Mouse (Mus musculus) limb, embryonic 12.5 days (tissue): Measurements from ENCODE around the gene Lrfn2. TPM values are rescaled to one million over a fixed set of nuclear protein-coding genes. Genes with fewer than 3 reads are reported as not detected.

Experiments used
- ATAC-seq: fragments of 200-750 bp; cut with Nextera tagmentation; 2 replicates; pipeline ENCODE4 v1.8.0; 2017; ENCODE audit warnings: low read depth, moderate TSS enrichment; ENCODE audit not compliant: insufficient number of reproducible peaks, insufficient read depth, low FRiP score, low TSS enrichment
- H3K27ac ChIP-seq: fragments of 300-500 bp; sonication (generic); 2 replicates; pipeline ENCODE4 v1.5.1; 2016; ENCODE audit warnings: mild to moderate bottlenecking, moderate library complexity
- H3K27me3 ChIP-seq: fragments of 300-500 bp; sonication (generic); 2 replicates; pipeline ENCODE4 v1.6.1; 2016; ENCODE audit warnings: mild to moderate bottlenecking, moderate library complexity
- H3K36me3 ChIP-seq: fragments of 300-500 bp; sonication (generic); 2 replicates; pipeline ENCODE4 v1.6.1; 2016; ENCODE audit warnings: mild to moderate bottlenecking, moderate library complexity
- H3K4me1 ChIP-seq: fragments of 300-500 bp; sonication (generic); replicated peaks from 2 replicates; pipeline ENCODE4 v1.6.1; 2016
- H3K4me2 ChIP-seq: fragments of 300-500 bp; sonication (generic); 2 replicates; pipeline ENCODE4 v1.6.1; 2016; ENCODE audit warnings: mild to moderate bottlenecking, moderate library complexity
- H3K4me3 ChIP-seq: fragments of 300-500 bp; sonication (generic); replicated peaks from 2 replicates; pipeline ENCODE4 v1.5.1; 2016; ENCODE audit warnings: mild to moderate bottlenecking
- H3K9ac ChIP-seq: fragments of 300-500 bp; sonication (generic); replicated peaks from 2 replicates; pipeline ENCODE4 v1.6.1; 2016; ENCODE audit warnings: mild to moderate bottlenecking, moderate library complexity
- H3K9me3 ChIP-seq: fragments of 300-500 bp; sonication (generic); 2 replicates; pipeline ENCODE4 v1.6.1; 2016; ENCODE audit warnings: mild to moderate bottlenecking, moderate library complexity
- WGBS: fragments of 180-500 bp; shearing (Covaris S2); methylation state at CpG from one replicate; pipeline ENCODE4 v1.1.7; 2016; 5-methylcytosine and 5-hydroxymethylcytosine counted together
- polyA plus RNA-seq: library from polyadenylated mRNA; unstranded; fragments of >200 nt; fragmentation: Nextera tagmentation; extraction: Ambion mirVana; gene quantifications from 2 replicates; pipeline ENCODE4 v1.2.1, GENCODE M21; 2016

Gene Lrfn2
- polyA plus RNA-seq, 1 experiment from 2014 or later: 0.19 TPM

GRCm38 (mm10) chr17:49037163-49037950, 105.2 kb downstream of the Lrfn2 start:
- Histone ChIP-seq H3K36me3 (no peaks in the 10 kb centered on the region), H3K4me1 (peaks cover 9% of the 10 kb centered on the region), H3K27me3 (no peaks in the 10 kb centered on the region), H3K9me3 (no peaks in the 10 kb centered on the region), H3K9ac (no peak overlapping the region), H3K4me3 (no peak overlapping the region), H3K27ac (no peak overlapping the region), H3K4me2 (no peak overlapping the region)
- 81% methylated on average over 8 of the region's 8 CpGs for WGBS
- ATAC-seq: no peak

DNA sequence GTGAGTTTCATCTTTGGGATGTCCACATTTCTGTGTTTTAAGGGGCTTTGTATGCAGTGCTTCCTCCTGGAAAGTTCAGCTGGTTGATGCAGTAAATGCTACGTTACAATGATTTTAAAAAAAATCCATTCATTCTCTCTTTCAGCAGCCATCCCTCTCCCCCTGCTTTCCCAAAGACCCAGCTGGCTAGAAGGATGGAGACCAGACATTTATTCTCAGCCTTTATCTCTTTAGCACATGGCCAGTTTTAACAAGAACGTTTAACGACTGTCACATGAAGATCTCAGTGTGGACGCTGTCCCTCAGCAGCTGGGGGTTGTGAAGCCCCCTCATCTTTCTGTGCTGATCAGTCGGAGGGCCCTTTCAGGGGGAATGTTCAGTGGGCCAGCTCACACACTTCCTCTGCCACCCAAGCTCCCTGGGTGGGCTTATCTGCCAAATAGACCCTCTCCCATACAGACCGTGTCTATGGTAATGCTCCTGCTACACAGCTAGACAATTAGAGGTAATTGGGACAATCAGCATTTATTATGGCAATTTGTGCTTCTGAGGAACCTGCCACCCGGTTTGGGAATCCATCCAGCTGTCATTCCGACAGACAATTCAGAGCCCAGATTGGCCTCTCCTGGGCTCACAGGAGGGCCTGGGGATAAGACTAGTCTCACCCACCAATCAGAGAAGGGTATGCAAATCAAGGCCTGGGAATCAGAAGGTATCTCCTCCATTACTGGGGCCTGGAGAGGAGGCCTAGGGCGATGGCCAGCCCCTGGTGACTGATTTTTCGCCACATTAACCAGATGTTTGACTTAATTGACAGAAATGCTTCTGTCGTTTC, 111.8 kb downstream of the Lrfn2 start:
- ATAC-seq: no peak

DNA sequence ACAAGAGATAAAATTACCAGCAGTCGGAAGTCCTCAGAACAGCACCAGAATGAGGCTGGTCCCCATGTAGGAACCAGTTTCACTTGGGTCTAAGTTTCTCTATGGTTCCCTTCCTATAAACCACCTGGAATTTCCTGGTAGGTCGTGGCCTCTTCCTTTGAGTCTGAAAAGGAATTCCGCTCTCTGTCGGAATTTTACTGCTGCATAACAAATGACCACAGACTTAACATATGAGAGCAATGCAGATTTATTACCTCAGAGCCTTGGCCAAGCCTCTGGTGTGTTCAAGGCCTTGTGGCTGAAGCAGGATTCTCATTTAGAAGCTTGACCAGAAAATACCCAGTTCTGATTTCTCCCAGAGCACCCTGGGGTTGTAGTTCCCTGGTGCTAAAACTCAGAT, 115.7 kb downstream of the Lrfn2 start:
- no peaks in the 10 kb centered on the region for H3K9me3 ChIP-seq
- H3K36me3 ChIP-seq: no peaks in the 10 kb centered on the region
- H3K9ac ChIP-seq: no peak overlapping the region
- no peak for ATAC-seq
- 23% methylated on average over 4 of the region's 4 CpGs for WGBS
- H3K4me3 ChIP-seq: no peak overlapping the region
- H3K4me2 ChIP-seq: no peak overlapping the region
- H3K4me1 ChIP-seq: peaks cover 12% of the 10 kb centered on the region; the same call in 1 of the 2 replicates
- no peak overlapping the region for H3K27ac ChIP-seq
- peaks cover 5% of the 10 kb centered on the region; the same call in 1 of the 2 replicates for H3K27me3 ChIP-seq

More for the DNA sequence above, 111.8 kb downstream of the Lrfn2 start:
- Histone ChIP-seq H3K27ac (no peak overlapping the region), H3K4me2 (no peak overlapping the region), H3K4me1 (peaks cover 12% of the 10 kb centered on the region; the same call in 1 of the 2 replicates), H3K4me3 (no peak overlapping the region), H3K9ac (no peak overlapping the region), H3K36me3 (no peaks in the 10 kb centered on the region), H3K9me3 (no peaks in the 10 kb centered on the region), H3K27me3 (peaks cover 5% of the 10 kb centered on the region; the same call in 1 of the 2 replicates)
- 9% methylated on average over 11 of the region's 11 CpGs for WGBS

DNA sequence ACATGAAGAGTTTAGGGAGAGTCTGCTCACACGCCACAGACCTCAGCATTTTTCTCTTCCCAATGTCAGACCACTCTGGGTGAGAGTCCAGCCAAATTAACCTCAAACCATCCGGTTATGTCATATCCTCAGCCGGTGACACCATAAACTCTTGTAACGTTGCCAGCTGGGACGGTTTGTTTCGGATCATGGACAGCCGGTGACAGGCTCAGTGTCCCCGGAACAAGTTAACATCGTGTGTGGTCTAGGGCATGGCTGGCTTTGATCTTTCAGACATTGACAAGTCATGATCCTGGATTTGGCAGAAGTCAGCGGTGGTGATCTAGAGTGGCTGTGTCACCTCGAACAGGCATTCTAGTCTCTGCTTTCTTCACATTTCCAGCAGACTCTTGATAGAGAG, 119.1 kb downstream of the Lrfn2 start:
- H3K27me3 ChIP-seq: no peaks in the 10 kb centered on the region
- H3K9ac ChIP-seq: no peak overlapping the region
- 81% methylated on average over 11 of the region's 11 CpGs for WGBS
- no peak overlapping the region for H3K4me3 ChIP-seq
- no peaks in the 10 kb centered on the region for H3K9me3 ChIP-seq
- peaks cover 6% of the 10 kb centered on the region; the same call in 1 of the 2 replicates for H3K4me1 ChIP-seq
- ATAC-seq: no peak
- no peak overlapping the region for H3K4me2 ChIP-seq
- no peaks in the 10 kb centered on the region for H3K36me3 ChIP-seq
- no peak overlapping the region for H3K27ac ChIP-seq

- H3K27ac ChIP-seq: no peak overlapping the region
- 0 out of 2 replicates have a peak, but pooled peaks cover 5% of the 10 kb centered on the region for H3K27me3 ChIP-seq
- H3K4me2 ChIP-seq: no peak overlapping the region
- WGBS: 89% methylated on average over 8 of the region's 8 CpGs
- ATAC-seq: no peak
- no peaks in the 10 kb centered on the region for H3K4me1 ChIP-seq
- H3K9ac ChIP-seq: no peak overlapping the region
- no peaks in the 10 kb centered on the region for H3K36me3 ChIP-seq
- no peak overlapping the region for H3K4me3 ChIP-seq
- no peaks in the 10 kb centered on the region for H3K9me3 ChIP-seq
Observed at GRCm38 (mm10) chr17:49061141-49061540, 129.0 kb downstream of the Lrfn2 start.

DNA sequence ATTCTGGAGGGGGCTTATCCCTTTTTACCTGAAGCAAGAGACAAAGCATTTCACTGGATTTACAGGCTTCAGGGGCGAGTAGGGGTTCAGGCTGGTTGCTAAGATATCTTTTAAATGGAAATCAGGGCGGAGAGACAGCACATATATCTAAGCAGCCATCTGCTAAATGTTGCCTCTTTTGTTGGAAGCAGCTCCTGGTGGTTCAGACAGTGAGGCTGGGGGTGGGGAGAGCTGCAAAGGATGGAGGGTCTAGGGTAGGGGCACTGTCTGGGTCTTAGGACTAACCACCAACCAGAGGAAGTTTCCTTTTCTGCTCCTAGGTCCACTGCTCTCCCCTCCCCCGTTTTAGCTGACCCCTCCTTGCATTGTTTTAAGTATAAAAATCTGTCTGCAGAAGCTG, 131.6 kb downstream of the Lrfn2 start:
- Histone ChIP-seq H3K36me3 (no peaks in the 10 kb centered on the region), H3K4me3 (no peak overlapping the region), H3K4me1 (no peaks in the 10 kb centered on the region), H3K27me3 (0 out of 2 replicates have a peak, but pooled peaks cover 5% of the 10 kb centered on the region), H3K9ac (no peak overlapping the region), H3K27ac (no peak overlapping the region), H3K4me2 (no peak overlapping the region), H3K9me3 (no peaks in the 10 kb centered on the region)
- no peak for ATAC-seq
- 50% methylated on average over 3 of the region's 3 CpGs for WGBS

- WGBS: 88% methylated on average over 8 of the region's 8 CpGs
Observed at GRCm38 (mm10) chr17:49064526-49064925, 132.3 kb downstream of the Lrfn2 start.

GRCm38 (mm10) chr17:49065050-49065449, 132.9 kb downstream of the Lrfn2 start:
- Histone ChIP-seq H3K9ac (no peak overlapping the region), H3K36me3 (no peaks in the 10 kb centered on the region), H3K9me3 (no peaks in the 10 kb centered on the region), H3K4me3 (no peak overlapping the region), H3K27ac (no peak overlapping the region), H3K27me3 (0 out of 2 replicates have a peak, but pooled peaks cover 5% of the 10 kb centered on the region), H3K4me2 (no peak overlapping the region), H3K4me1 (no peaks in the 10 kb centered on the region)
- WGBS: 78% methylated on average over 3 of the region's 3 CpGs
- no peak for ATAC-seq

More at GRCm38 (mm10) chr17:49064526-49064925, 132.3 kb downstream of the Lrfn2 start:
- 0 out of 2 replicates have a peak, but pooled peaks cover 5% of the 10 kb centered on the region for H3K27me3 ChIP-seq
- no peaks in the 10 kb centered on the region for H3K4me1 ChIP-seq
- no peak overlapping the region for H3K27ac ChIP-seq
- no peak for ATAC-seq
- H3K4me3 ChIP-seq: no peak overlapping the region
- H3K36me3 ChIP-seq: no peaks in the 10 kb centered on the region
- no peak overlapping the region for H3K4me2 ChIP-seq
- no peak overlapping the region for H3K9ac ChIP-seq
- H3K9me3 ChIP-seq: no peaks in the 10 kb centered on the region

GRCm38 (mm10) chr17:49066748-49067147, 134.6 kb downstream of the Lrfn2 start:
- no peaks in the 10 kb centered on the region for H3K9me3 ChIP-seq
- ATAC-seq: no peak

GRCm38 (mm10) chr17:49078168-49078567, 146.0 kb downstream of the Lrfn2 start:
- 26% methylated on average over 2 of the region's 2 CpGs for WGBS
- Histone ChIP-seq H3K36me3 (no peaks in the 10 kb centered on the region), H3K27ac (no peak overlapping the region), H3K9ac (no peak overlapping the region), H3K9me3 (no peaks in the 10 kb centered on the region), H3K4me2 (no peak overlapping the region), H3K4me3 (no peak overlapping the region), H3K4me1 (no peaks in the 10 kb centered on the region), H3K27me3 (no peaks in the 10 kb centered on the region)
- ATAC-seq: no peak

More at GRCm38 (mm10) chr17:49066748-49067147, 134.6 kb downstream of the Lrfn2 start:
- WGBS: 71% methylated on average over 6 of the region's 6 CpGs
- Histone ChIP-seq H3K4me2 (no peak overlapping the region), H3K4me1 (no peaks in the 10 kb centered on the region), H3K4me3 (no peak overlapping the region), H3K27me3 (0 out of 2 replicates have a peak, but pooled peaks cover 5% of the 10 kb centered on the region), H3K9ac (no peak overlapping the region), H3K36me3 (no peaks in the 10 kb centered on the region), H3K27ac (no peak overlapping the region)

- Histone ChIP-seq H3K4me1 (no peaks in the 10 kb centered on the region), H3K4me2 (no peak overlapping the region), H3K36me3 (no peaks in the 10 kb centered on the region), H3K27me3 (no peaks in the 10 kb centered on the region), H3K27ac (no peak overlapping the region), H3K9me3 (no peaks in the 10 kb centered on the region), H3K9ac (no peak overlapping the region), H3K4me3 (no peak overlapping the region)
- WGBS: 65% methylated on average over 2 of the region's 2 CpGs
- no peak for ATAC-seq
Observed at GRCm38 (mm10) chr17:49079647-49080046, 147.5 kb downstream of the Lrfn2 start.
